Mouse (Mus musculus) left cerebral cortex, adult 9 months (tissue): ENCODE data around the gene Dennd1c.
"Not testable (repeated sequence)": the region's sequence is repeated elsewhere in the genome, so short reads cannot be mapped to it uniquely, and the experiment has no call there.

Experiments used
- DNase-seq, 2 experiments: peaks; one replicate each; pipeline ENCODE4 v3.0.0; 2022; ENCODE audit warnings: low spot score in 2 of 2

The Dennd1c gene

GRCm38 (mm10) chr17:57095855-57096622 lies 17.7 kb upstream of the Dennd1c start:
- DNase-seq = no peak

GRCm38 (mm10) chr17:57094222-57094621 lies 15.9 kb upstream of the Dennd1c start:
- DNase-seq = no peak

- DNase-seq = peak; percentile 71 to 89
Measured at GRCm38 (mm10) chr17:57087049-57087832, 8.9 kb upstream of the Dennd1c start, which contains the start of gene Tubb4a. Tubb4a (minus strand) TSS chr17:57087782.

GRCm38 (mm10) chr17:57085970-57086757 lies 7.8 kb upstream of the Dennd1c start:
- no peak for DNase-seq

- DNase-seq = no peak
Measured at GRCm38 (mm10) chr17:57082481-57082880, 4.2 kb upstream of the Dennd1c start.

- DNase-seq = no peak
Measured at GRCm38 (mm10) chr17:57081234-57081842, 3.0 kb upstream of the Dennd1c start.

GRCm38 (mm10) chr17:57079919-57080318 lies 1.6 kb upstream of the Dennd1c start:
- no peak for DNase-seq

- no peak for DNase-seq
Measured at GRCm38 (mm10) chr17:57076916-57077315, 1.4 kb downstream of the Dennd1c start.

- DNase-seq = no peak
Measured at GRCm38 (mm10) chr17:57070699-57071098, 7.6 kb downstream of the Dennd1c start.

- no peak for DNase-seq
Measured at GRCm38 (mm10) chr17:57070272-57070671, 8.0 kb downstream of the Dennd1c start.

- no peak for DNase-seq
Measured at GRCm38 (mm10) chr17:57066908-57067307, 11.4 kb downstream of the Dennd1c start.

GRCm38 (mm10) chr17:57063031-57063430 lies 15.3 kb downstream of the Dennd1c start:
- DNase-seq = no peak

GRCm38 (mm10) chr17:57062548-57062947 lies 15.8 kb downstream of the Dennd1c start:
- no peak for DNase-seq

- DNase-seq = no peak
Measured at GRCm38 (mm10) chr17:57062011-57062521, 16.2 kb downstream of the Dennd1c start.

GRCm38 (mm10) chr17:57061069-57061468 lies 17.2 kb downstream of the Dennd1c start:
- DNase-seq = no peak

GRCm38 (mm10) chr17:57060231-57060801 lies 18.0 kb downstream of the Dennd1c start:
- DNase-seq = peak; percentile 94 to 97

GRCm38 (mm10) chr17:57059486-57059977 lies 18.8 kb downstream of the Dennd1c start, which contains the start of gene Slc25a23:
Slc25a23 (minus strand) TSS chr17:57059863.
- peak; percentile 60 to 70 for DNase-seq

GRCm38 (mm10) chr17:57058891-57059485 lies 19.3 kb downstream of the Dennd1c start, which contains the start of gene Crb3:
Crb3 (plus strand) TSS chr17:57059105.
- no peak for DNase-seq

- no peak for DNase-seq
Measured at GRCm38 (mm10) chr17:57056246-57056645, 22.1 kb downstream of the Dennd1c start.

- not testable (repeated sequence) for DNase-seq
Measured at GRCm38 (mm10) chr17:57051679-57052078, 26.6 kb downstream of the Dennd1c start.
